Mouse (Mus musculus) midbrain, embryonic 11.5 days (tissue): ENCODE results near the gene Casz1. TPM values are rescaled to one million over a fixed set of nuclear protein-coding genes. Genes with fewer than 3 reads are reported as not detected.

Experiments used
- ATAC-seq: fragments of 200-750 bp; cut with Nextera tagmentation; 2 replicates; pipeline ENCODE4 v1.8.0; 2017; ENCODE audit warnings: moderate TSS enrichment, moderate library complexity; ENCODE audit not compliant: low FRiP score
- DNase-seq: peaks from one replicate; pipeline ENCODE4 v3.0.0; 2015; ENCODE audit warnings: low spot score; ENCODE audit errors: missing footprints
- H3K27ac ChIP-seq: fragments of 300-500 bp; sonication (generic); 2 replicates; pipeline ENCODE4 v1.5.1; 2014; ENCODE audit warnings: low read depth, low read length
- H3K27me3 ChIP-seq: fragments of 300-500 bp; sonication (generic); 2 replicates; pipeline ENCODE4 v1.6.1; 2014; ENCODE audit warnings: mild to moderate bottlenecking, low read length, moderate library complexity, mixed read lengths; ENCODE audit not compliant: control insufficient read depth, insufficient read depth
- H3K36me3 ChIP-seq: fragments of 300-500 bp; sonication (generic); 2 replicates; pipeline ENCODE4 v1.6.1; 2014; ENCODE audit warnings: mild to moderate bottlenecking, low read length, moderate library complexity, mixed read lengths; ENCODE audit not compliant: control insufficient read depth, insufficient read depth
- H3K4me1 ChIP-seq: fragments of 300-500 bp; sonication (generic); 2 replicates; pipeline ENCODE4 v1.6.1; 2014; ENCODE audit warnings: low read length; ENCODE audit not compliant: control insufficient read depth, insufficient read depth
- H3K4me2 ChIP-seq: fragments of 300-500 bp; sonication (generic); 2 replicates; pipeline ENCODE4 v1.6.1; 2014; ENCODE audit warnings: mild to moderate bottlenecking, moderate library complexity
- H3K4me3 ChIP-seq: fragments of 300-500 bp; sonication (generic); 2 replicates; pipeline ENCODE4 v1.5.1; 2014; ENCODE audit warnings: low read depth, low read length
- H3K9ac ChIP-seq: fragments of 300-500 bp; sonication (generic); 2 replicates; pipeline ENCODE4 v1.6.1; 2014; ENCODE audit warnings: low read length
- H3K9me3 ChIP-seq: fragments of 300-500 bp; sonication (generic); 2 replicates; pipeline ENCODE4 v1.6.1; 2016; ENCODE audit warnings: low read length; ENCODE audit not compliant: control insufficient read depth
- WGBS: fragments of 180-500 bp; shearing (Covaris S2); extraction: QIAGEN DNeasy Blood & Tissue Kit; methylation state at CpG from one replicate; pipeline ENCODE4 v1.1.7; 2014; 5-methylcytosine and 5-hydroxymethylcytosine counted together
- polyA plus RNA-seq: library from polyadenylated mRNA; unstranded; fragments of >200 nt; fragmentation: Nextera tagmentation; extraction: Ambion mirVana; gene quantifications from 2 replicates; pipeline ENCODE4 v1.2.1, GENCODE M21; 2014

Gene Casz1
- polyA plus RNA-seq: 1.6 TPM in 2 replicates

GRCm38 (mm10) chr4:148804137-148804779, at the start of gene Casz1:
Gene Casz1, plus strand, starts transcription at chr4:148804429.
- peak within 1 kb of the TSS; percentile 94 for H3K4me2 ChIP-seq
- peak within 1 kb of the TSS; percentile 63 for H3K9ac ChIP-seq
- peak; percentile 80 for ATAC-seq
- under 1% methylated on average over 65 of the region's 68 CpGs for WGBS
- DNase-seq: peak; percentile 100
- H3K27me3 ChIP-seq: peaks cover 80% of the 10 kb centered on the region
- no peak within 1 kb of the TSS for H3K27ac ChIP-seq
- peak within 1 kb of the TSS; percentile 55 for H3K4me3 ChIP-seq
- H3K9me3 ChIP-seq: no peaks in the 10 kb centered on the region
- no peaks in the 10 kb centered on the region for H3K36me3 ChIP-seq
- peaks cover 39% of the 10 kb centered on the region for H3K4me1 ChIP-seq

- Histone ChIP-seq H3K4me2 (no peak overlapping the region), H3K27ac (no peak overlapping the region), H3K4me1 (no peaks in the 10 kb centered on the region), H3K9ac (no peak overlapping the region), H3K27me3 (no peaks in the 10 kb centered on the region), H3K36me3 (no peaks in the 10 kb centered on the region), H3K9me3 (no peaks in the 10 kb centered on the region), H3K4me3 (no peak overlapping the region)
- no peak for DNase-seq
- ATAC-seq: no peak
- WGBS: 47% methylated on average over 4 of the region's 4 CpGs
Observed at GRCm38 (mm10) chr4:148758863-148759262, 45.4 kb upstream of the Casz1 start.

GRCm38 (mm10) chr4:148760152-148760551, 44.1 kb upstream of the Casz1 start:
- Histone ChIP-seq H3K4me2 (no peak overlapping the region), H3K9me3 (no peaks in the 10 kb centered on the region), H3K27ac (no peak overlapping the region), H3K27me3 (no peaks in the 10 kb centered on the region), H3K9ac (no peak overlapping the region), H3K4me3 (no peak overlapping the region), H3K4me1 (no peaks in the 10 kb centered on the region), H3K36me3 (no peaks in the 10 kb centered on the region)
- ATAC-seq: no peak
- 84% methylated on average over 7 of the region's 7 CpGs for WGBS
- DNase-seq: no peak

GRCm38 (mm10) chr4:148766021-148766775, 38.0 kb upstream of the Casz1 start:
- no peak for ATAC-seq
- Histone ChIP-seq H3K9me3 (no peaks in the 10 kb centered on the region), H3K27me3 (peaks cover 5% of the 10 kb centered on the region; the same call in 1 of the 2 replicates), H3K4me1 (peaks cover 15% of the 10 kb centered on the region), H3K9ac (no peak overlapping the region), H3K4me3 (no peak overlapping the region), H3K27ac (no peak overlapping the region), H3K36me3 (no peaks in the 10 kb centered on the region), H3K4me2 (no peak overlapping the region)
- no peak for DNase-seq
- 56% methylated on average over 21 of the region's 21 CpGs for WGBS

- ATAC-seq (no peak), DNase-seq (no peak)
- Histone ChIP-seq H3K9ac (no peak overlapping the region), H3K9me3 (no peaks in the 10 kb centered on the region), H3K36me3 (no peaks in the 10 kb centered on the region), H3K4me3 (no peak overlapping the region), H3K4me2 (no peak overlapping the region), H3K4me1 (peaks cover 20% of the 10 kb centered on the region), H3K27me3 (peaks cover 20% of the 10 kb centered on the region), H3K27ac (no peak overlapping the region)
- 52% methylated on average over 8 of the region's 8 CpGs for WGBS
Observed at GRCm38 (mm10) chr4:148767655-148768305, 36.4 kb upstream of the Casz1 start.

GRCm38 (mm10) chr4:148768649-148769048, 35.6 kb upstream of the Casz1 start:
- DNase-seq (no peak), ATAC-seq (no peak)
- no peak overlapping the region for H3K9ac ChIP-seq
- WGBS: 78% methylated on average over 10 of the region's 10 CpGs
- H3K27me3 ChIP-seq: peaks cover 25% of the 10 kb centered on the region
- H3K4me3 ChIP-seq: no peak overlapping the region
- H3K36me3 ChIP-seq: no peaks in the 10 kb centered on the region
- H3K27ac ChIP-seq: no peak overlapping the region
- no peak overlapping the region for H3K4me2 ChIP-seq
- peaks cover 20% of the 10 kb centered on the region for H3K4me1 ChIP-seq
- H3K9me3 ChIP-seq: no peaks in the 10 kb centered on the region

GRCm38 (mm10) chr4:148770582-148771408, 33.4 kb upstream of the Casz1 start:
- Histone ChIP-seq H3K4me2 (peak overlapping the region; percentile 35), H3K4me1 (peaks cover 20% of the 10 kb centered on the region), H3K27ac (no peak overlapping the region), H3K9ac (no peak overlapping the region; the same call in 1 of the 2 replicates), H3K36me3 (no peaks in the 10 kb centered on the region), H3K4me3 (no peak overlapping the region; the same call in 1 of the 2 replicates), H3K9me3 (no peaks in the 10 kb centered on the region), H3K27me3 (peaks cover 25% of the 10 kb centered on the region)
- DNase-seq (peak; percentile 90), ATAC-seq (peak; percentile 75)
- WGBS: under 1% methylated on average over 21 of the region's 21 CpGs

GRCm38 (mm10) chr4:148771409-148771929, 32.8 kb upstream of the Casz1 start:
- DNase-seq (peak; percentile 92), ATAC-seq (peak; percentile 63; the same call in 1 of the 2 replicates)
- H3K4me1 ChIP-seq: peaks cover 18% of the 10 kb centered on the region
- peak overlapping the region; percentile 35 for H3K4me2 ChIP-seq
- H3K27ac ChIP-seq: no peak overlapping the region
- H3K27me3 ChIP-seq: peaks cover 25% of the 10 kb centered on the region
- peak overlapping the region; percentile 24 for H3K9ac ChIP-seq
- peak overlapping the region; percentile 15; the same call in 1 of the 2 replicates for H3K4me3 ChIP-seq
- no peaks in the 10 kb centered on the region for H3K9me3 ChIP-seq
- 2% methylated on average over 14 of the region's 14 CpGs for WGBS
- no peaks in the 10 kb centered on the region for H3K36me3 ChIP-seq
